Mouse (Mus musculus) kidney, embryonic 16.5 days (tissue): Measurements from ENCODE around the gene Nsun6. TPM values are rescaled to one million over a fixed set of nuclear protein-coding genes. Genes with fewer than 3 reads are reported as not detected.

Experiments
- ATAC-seq: fragments of 200-750 bp; cut with Nextera tagmentation; 2 replicates; pipeline ENCODE4 v1.8.0; 2017; ENCODE audit warnings: moderate TSS enrichment; ENCODE audit not compliant: low FRiP score, low TSS enrichment
- H3K27ac ChIP-seq: fragments of 300-500 bp; sonication (generic); 2 replicates; pipeline ENCODE4 v1.5.1; 2014; ENCODE audit warnings: low read length
- H3K27me3 ChIP-seq: fragments of 300-500 bp; sonication (generic); 2 replicates; pipeline ENCODE4 v1.6.1; 2014; ENCODE audit warnings: low read length, control low read depth, mixed read lengths; ENCODE audit not compliant: insufficient read depth
- H3K36me3 ChIP-seq: fragments of 300-500 bp; sonication (generic); 2 replicates; pipeline ENCODE4 v1.6.1; 2014; ENCODE audit warnings: low read length, control low read depth, mixed read lengths; ENCODE audit not compliant: insufficient read depth
- H3K4me1 ChIP-seq: fragments of 300-500 bp; sonication (generic); 2 replicates; pipeline ENCODE4 v1.6.1; 2014; ENCODE audit warnings: low read length, control low read depth, mixed read lengths; ENCODE audit not compliant: insufficient read depth
- H3K4me2 ChIP-seq: fragments of 300-500 bp; sonication (generic); replicated peaks from 2 replicates; pipeline ENCODE4 v1.6.1; 2014; ENCODE audit warnings: low read depth, low read length
- H3K4me3 ChIP-seq: fragments of 300-500 bp; sonication (generic); 2 replicates; pipeline ENCODE4 v1.5.1; 2014; ENCODE audit warnings: mild to moderate bottlenecking, low read length
- H3K9ac ChIP-seq: fragments of 300-500 bp; sonication (generic); replicated peaks from 2 replicates; pipeline ENCODE4 v1.6.1; 2014; ENCODE audit warnings: low read length
- H3K9me3 ChIP-seq: fragments of 300-500 bp; sonication (generic); 2 replicates; pipeline ENCODE4 v1.6.1; 2016; ENCODE audit warnings: low read length, control low read depth
- WGBS: fragments of 180-500 bp; shearing (Covaris S2); extraction: QIAGEN DNeasy Blood & Tissue Kit; methylation state at CpG from one replicate; pipeline ENCODE4 v1.1.7; 2014; 5-methylcytosine and 5-hydroxymethylcytosine counted together
- polyA plus RNA-seq: library from polyadenylated mRNA; unstranded; fragments of >200 nt; fragmentation: Nextera tagmentation; extraction: Ambion mirVana; gene quantifications from 2 replicates; pipeline ENCODE4 v1.2.1, GENCODE M21; 2015

Gene Nsun6
- polyA plus RNA-seq, 1 experiment from 2014 or later, result 9.9 TPM

DNA sequence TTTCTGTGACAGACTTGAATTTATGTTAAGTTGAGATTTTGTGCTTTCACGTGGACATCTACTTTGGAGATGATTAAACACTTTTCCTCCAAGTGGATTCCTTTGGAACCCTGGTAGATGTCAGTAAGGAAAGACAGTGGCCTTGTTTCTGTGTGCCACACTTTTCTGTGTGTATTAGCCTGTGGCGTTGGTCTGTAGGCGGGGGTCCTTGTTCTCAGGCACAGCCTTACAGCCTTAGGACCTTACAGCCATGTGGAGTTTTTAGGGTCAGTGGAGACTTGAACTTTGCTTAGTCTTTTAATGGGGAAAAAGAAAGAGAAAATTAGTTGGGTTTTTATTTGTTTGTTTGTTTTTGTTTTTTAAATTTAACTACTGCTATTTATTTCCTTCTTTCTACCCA lies 6.0 kb upstream of the Nsun6 start:
- ATAC-seq, result no peak
- Histone ChIP-seq H3K36me3 (no peaks in the 10 kb centered on the region), H3K4me3 (no peak overlapping the region), H3K9ac (no peak overlapping the region), H3K27me3 (no peaks in the 10 kb centered on the region), H3K4me2 (no peak overlapping the region), H3K4me1 (peaks cover 22% of the 10 kb centered on the region), H3K9me3 (no peaks in the 10 kb centered on the region), H3K27ac (no peak overlapping the region)
- 83% methylated on average over 3 of the region's 3 CpGs for WGBS

DNA sequence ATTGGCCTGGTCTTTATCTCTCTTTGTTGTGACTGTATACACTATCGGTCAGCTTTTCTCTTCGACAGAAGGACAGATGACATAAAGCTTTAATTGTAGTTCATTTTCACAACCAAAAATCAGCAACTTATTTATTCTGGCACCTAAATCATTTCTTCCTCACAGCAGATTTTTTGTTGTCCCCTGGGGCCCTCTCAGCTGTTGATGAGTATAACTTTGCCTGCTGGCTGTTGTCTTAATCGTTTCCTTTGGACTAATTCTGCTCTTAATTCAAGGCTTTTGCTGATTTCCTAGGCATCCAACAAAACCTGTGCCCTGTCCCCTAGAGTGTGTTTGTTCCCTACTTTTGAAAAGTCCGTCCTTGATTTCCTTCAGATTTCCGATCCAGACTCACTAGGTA lies 3.4 kb upstream of the Nsun6 start:
- 77% methylated on average over 5 of the region's 5 CpGs for WGBS
- no peak overlapping the region for H3K9ac ChIP-seq
- peaks cover 23% of the 10 kb centered on the region for H3K4me1 ChIP-seq
- no peak overlapping the region for H3K4me2 ChIP-seq
- no peak overlapping the region for H3K27ac ChIP-seq
- ATAC-seq, result no peak
- no peaks in the 10 kb centered on the region for H3K27me3 ChIP-seq
- H3K4me3 ChIP-seq, result no peak overlapping the region
- no peaks in the 10 kb centered on the region for H3K9me3 ChIP-seq
- no peaks in the 10 kb centered on the region for H3K36me3 ChIP-seq

DNA sequence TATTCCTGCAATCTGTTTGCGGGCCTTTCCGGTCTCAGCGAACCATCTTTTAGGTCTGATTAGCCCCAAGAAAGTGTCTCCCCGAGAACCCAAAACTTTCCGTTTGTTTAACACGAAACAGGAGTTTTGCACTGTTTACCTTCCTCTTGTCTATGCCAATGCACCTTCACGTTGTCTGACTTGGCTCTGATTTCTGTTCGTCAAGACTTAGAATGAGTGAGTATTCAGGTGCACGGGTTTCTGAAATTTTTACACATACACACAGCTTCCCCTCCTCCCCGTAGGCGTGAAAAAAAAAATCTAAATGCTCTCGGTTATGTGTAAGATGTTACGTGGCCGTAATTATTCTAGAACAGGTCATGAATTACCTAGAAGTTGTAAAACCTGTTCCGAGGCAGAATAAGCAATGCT lies 877 bp upstream of the Nsun6 start:
- Histone ChIP-seq H3K9ac (peak overlapping the region; percentile 97), H3K4me3 (peak overlapping the region; percentile 94), H3K9me3 (no peaks in the 10 kb centered on the region), H3K4me1 (peaks cover 23% of the 10 kb centered on the region), H3K27ac (peak overlapping the region; percentile 96), H3K36me3 (no peaks in the 10 kb centered on the region), H3K27me3 (no peaks in the 10 kb centered on the region), H3K4me2 (peak overlapping the region; percentile 71)
- under 1% methylated on average over 15 of the region's 15 CpGs for WGBS
- ATAC-seq, result no peak

DNA sequence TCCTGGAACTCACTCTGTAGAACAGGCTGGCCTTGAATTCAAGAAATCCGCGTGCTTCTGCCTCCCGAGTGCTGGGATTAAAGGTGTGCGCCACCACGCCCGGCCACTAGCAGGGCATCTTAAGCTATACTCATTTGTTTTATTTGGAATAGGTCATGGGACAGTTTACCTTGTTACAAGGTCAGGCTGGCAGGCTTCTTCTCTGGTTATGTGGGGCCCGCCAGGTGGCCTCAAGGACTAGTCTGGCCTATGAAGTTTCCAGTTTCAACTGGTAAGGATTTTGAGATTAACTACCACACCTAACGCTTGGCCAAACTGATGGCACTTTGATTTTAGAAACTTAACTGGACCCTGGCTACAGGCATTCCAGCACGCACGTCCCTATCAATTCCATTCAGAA lies 373 bp downstream of the Nsun6 start:
- Histone ChIP-seq H3K9ac (peak overlapping the region; percentile 68), H3K4me2 (peak overlapping the region; percentile 51), H3K36me3 (no peaks in the 10 kb centered on the region), H3K4me3 (peak overlapping the region; percentile 94), H3K4me1 (peaks cover 26% of the 10 kb centered on the region), H3K27ac (peak overlapping the region; percentile 84), H3K27me3 (no peaks in the 10 kb centered on the region), H3K9me3 (no peaks in the 10 kb centered on the region)
- WGBS, result 17% methylated on average over 10 of the region's 10 CpGs
- no peak for ATAC-seq

DNA sequence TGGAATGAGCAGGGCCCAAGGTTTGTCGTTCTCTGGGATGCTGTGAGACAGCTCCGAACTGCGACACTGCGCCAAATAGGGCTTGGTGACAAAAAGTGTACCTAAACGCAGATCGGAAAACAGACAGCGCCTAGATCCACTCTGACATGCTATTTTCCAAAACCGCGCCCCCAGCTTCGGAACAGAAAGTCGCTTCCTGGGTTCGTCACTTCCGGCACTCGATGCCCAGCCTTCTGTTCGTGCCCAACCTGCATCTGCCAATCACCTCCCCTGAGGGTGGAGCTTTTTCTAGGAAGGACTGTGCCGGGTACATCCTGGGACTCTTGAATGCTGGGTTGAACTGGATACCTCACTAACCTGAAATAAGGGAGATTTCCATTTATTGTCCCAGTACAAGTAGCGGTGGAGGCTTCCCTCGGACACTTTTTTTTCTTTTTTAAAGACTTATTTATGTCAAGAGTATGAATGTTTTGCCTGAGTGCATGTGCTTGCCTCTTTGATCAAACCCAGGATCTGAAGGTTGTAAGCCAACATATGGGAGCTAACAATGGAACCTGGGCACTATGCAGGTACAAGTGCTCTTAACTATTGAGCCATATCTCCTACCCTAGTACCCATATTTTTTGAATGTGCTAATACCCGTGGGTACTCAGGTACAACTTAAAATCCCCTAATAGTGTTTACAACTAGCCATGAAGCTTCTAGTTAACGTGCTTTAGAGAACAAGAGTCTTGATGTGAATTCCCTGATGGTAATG lies 5.6 kb downstream of the Nsun6 start, which contains the start of gene Arl5b:
Gene Arl5b (plus strand): TSS at position 279 of the 757 bp plus-strand sequence.
- peak within 1 kb of the TSS; percentile 65; the same call in 1 of the 2 replicates for H3K27ac ChIP-seq
- no peaks in the 10 kb centered on the region for H3K27me3 ChIP-seq
- 8% methylated on average over 20 of the region's 20 CpGs for WGBS
- peak within 1 kb of the TSS; percentile 81 for H3K9ac ChIP-seq
- peak within 1 kb of the TSS; percentile 65 for H3K4me2 ChIP-seq
- peaks cover 11% of the 10 kb centered on the region for H3K4me1 ChIP-seq
- H3K4me3 ChIP-seq, result peak within 1 kb of the TSS; percentile 81
- ATAC-seq, result peak; percentile 99
- 0 out of 2 replicates have a peak, but pooled peaks cover 3% of the 10 kb centered on the region for H3K36me3 ChIP-seq
- H3K9me3 ChIP-seq, result no peaks in the 10 kb centered on the region

DNA sequence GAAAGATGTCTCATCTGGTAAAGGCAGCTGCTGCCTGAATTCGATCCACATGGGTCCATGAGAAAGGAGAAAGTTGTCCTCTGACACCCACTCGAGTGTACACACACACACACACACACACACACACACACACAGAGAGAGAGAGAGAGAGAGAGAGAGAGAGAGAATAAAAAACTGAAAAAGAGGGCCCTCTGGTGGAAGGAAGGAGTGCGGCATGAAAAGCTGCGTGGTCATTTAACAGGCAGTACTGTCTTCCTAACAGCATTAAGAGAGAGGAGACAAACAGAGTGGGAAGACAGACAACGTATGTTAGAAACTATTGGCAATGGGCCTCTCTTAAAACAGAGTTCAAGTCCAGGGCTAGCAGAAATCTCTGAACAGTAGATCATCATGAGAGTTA lies 14.5 kb downstream of the Nsun6 start:
- Histone ChIP-seq H3K27me3 (no peaks in the 10 kb centered on the region), H3K9ac (no peak overlapping the region), H3K9me3 (no peaks in the 10 kb centered on the region), H3K4me2 (no peak overlapping the region), H3K27ac (no peak overlapping the region), H3K4me3 (no peak overlapping the region), H3K4me1 (no peaks in the 10 kb centered on the region), H3K36me3 (0 out of 2 replicates have a peak, but pooled peaks cover 3% of the 10 kb centered on the region)
- WGBS, result 63% methylated on average over 5 of the region's 5 CpGs
- ATAC-seq, result no peak

DNA sequence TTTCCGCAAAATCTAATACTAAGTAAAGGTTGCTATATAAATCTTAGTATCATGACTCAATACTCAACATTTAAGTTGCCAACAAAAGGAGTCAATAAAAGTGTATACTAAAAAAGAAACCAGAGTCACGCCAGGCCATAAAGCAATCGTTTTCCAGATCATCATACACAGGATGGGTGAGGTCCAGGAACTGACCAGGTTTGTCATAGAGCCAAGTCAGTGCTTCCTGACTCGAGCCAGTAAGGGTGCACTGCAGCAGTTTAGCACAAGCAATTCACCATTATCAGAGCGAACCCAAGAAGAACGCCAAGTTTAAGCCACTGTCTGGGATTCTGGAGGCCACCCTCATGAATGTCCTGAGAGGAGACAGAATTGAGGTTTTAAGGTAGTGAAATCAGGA lies 16.2 kb downstream of the Nsun6 start:
- H3K9me3 ChIP-seq, result no peaks in the 10 kb centered on the region
- no peaks in the 10 kb centered on the region for H3K36me3 ChIP-seq
- H3K4me2 ChIP-seq, result no peak overlapping the region
- no peaks in the 10 kb centered on the region for H3K4me1 ChIP-seq
- 87% methylated on average over 6 of the region's 6 CpGs for WGBS
- no peak for ATAC-seq
- H3K27me3 ChIP-seq, result no peaks in the 10 kb centered on the region
- H3K9ac ChIP-seq, result no peak overlapping the region
- H3K4me3 ChIP-seq, result no peak overlapping the region
- H3K27ac ChIP-seq, result no peak overlapping the region

DNA sequence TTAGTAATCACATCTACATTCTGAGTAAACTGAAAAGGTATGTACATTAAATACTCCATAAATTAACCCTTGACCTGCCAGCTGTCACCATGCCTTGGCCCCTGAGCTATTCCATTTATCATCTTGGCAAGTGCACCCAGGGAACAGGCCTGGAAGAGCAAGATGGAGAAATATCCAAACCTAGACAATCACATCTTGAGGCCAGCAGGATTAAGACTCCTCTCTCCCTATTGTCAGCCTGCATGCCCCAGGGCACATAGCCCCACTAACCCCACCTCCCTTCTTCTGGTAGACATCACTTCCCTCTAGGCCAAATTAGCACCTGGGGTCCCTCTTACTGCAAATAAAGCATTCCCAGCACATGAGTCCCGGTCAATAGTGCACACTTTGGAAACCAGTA lies 27.1 kb downstream of the Nsun6 start:
- Histone ChIP-seq H3K27ac (no peak overlapping the region), H3K9me3 (no peaks in the 10 kb centered on the region)

DNA sequence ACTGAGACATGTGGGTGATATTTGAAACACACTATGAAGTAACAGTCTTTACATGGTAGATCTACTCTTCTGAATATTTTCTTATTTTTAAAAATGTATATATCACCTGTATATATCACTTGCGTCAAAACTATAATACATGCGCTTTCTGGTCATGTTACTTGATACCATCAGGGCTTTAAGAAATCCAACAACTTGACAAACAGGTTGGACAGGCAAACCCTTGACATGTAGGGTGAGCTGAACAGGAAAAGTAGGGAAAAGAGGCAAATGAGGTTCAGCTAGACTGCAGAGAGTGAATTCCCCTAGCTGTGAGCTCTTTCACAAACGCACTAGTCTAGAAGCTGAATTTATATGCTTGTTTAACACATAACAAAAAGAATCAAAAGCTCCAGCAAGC lies 28.1 kb downstream of the Nsun6 start:
- Histone ChIP-seq H3K27me3 (no peaks in the 10 kb centered on the region), H3K9me3 (no peaks in the 10 kb centered on the region), H3K36me3 (peaks cover 11% of the 10 kb centered on the region; the same call in 1 of the 2 replicates), H3K4me3 (no peak overlapping the region), H3K9ac (no peak overlapping the region), H3K4me1 (no peaks in the 10 kb centered on the region), H3K27ac (no peak overlapping the region), H3K4me2 (no peak overlapping the region)
- no peak for ATAC-seq
- 70% methylated on average over 3 of the region's 3 CpGs for WGBS

More for the DNA sequence above, 27.1 kb downstream of the Nsun6 start:
- H3K4me3 ChIP-seq, result no peak overlapping the region
- peaks cover 11% of the 10 kb centered on the region; the same call in 1 of the 2 replicates for H3K36me3 ChIP-seq
- no peaks in the 10 kb centered on the region for H3K27me3 ChIP-seq
- H3K9ac ChIP-seq, result no peak overlapping the region
- no peak for ATAC-seq
- 89% methylated on average over 1 of the region's 1 CpGs for WGBS
- H3K4me2 ChIP-seq, result no peak overlapping the region
- no peaks in the 10 kb centered on the region for H3K4me1 ChIP-seq

DNA sequence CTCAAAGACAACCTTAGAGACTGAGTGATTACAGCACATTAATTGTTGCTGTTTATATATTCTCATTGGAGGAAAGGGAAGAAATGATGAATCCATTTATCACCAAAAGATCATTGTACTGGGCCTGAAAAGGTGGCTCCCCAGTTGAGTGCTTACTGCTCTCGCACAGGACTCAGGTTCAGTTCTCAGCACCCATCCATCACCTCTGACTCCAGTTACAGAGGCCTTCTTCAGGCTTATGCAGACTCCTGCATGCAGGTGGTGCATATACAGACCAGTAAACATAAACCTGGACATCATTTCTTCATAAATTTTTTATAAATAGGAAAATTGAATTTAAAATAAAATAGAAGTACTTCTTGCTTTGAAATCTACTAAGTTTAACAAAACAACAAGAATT lies 46.8 kb downstream of the Nsun6 start:
- 94% methylated on average over 1 of the region's 1 CpGs for WGBS

More for the DNA sequence above, 46.8 kb downstream of the Nsun6 start:
- no peaks in the 10 kb centered on the region for H3K27me3 ChIP-seq
- ATAC-seq, result no peak
- H3K4me1 ChIP-seq, result no peaks in the 10 kb centered on the region
- H3K27ac ChIP-seq, result no peak overlapping the region
- H3K9me3 ChIP-seq, result no peaks in the 10 kb centered on the region
- H3K9ac ChIP-seq, result no peak overlapping the region
- no peak overlapping the region for H3K4me2 ChIP-seq
- H3K4me3 ChIP-seq, result no peak overlapping the region
- H3K36me3 ChIP-seq, result peaks cover 6% of the 10 kb centered on the region; the same call in 1 of the 2 replicates
